Mouse (Mus musculus) erythroblast, embryonic 14.5 days (primary cell): Measurements from ENCODE around the gene Dst.

Experiments used
- GATA1 ChIP-seq: IDR thresholded peaks from 2 replicates; pipeline ENCODE4 v1.6.1; 2012; ENCODE audit warnings: low read length, inconsistent platforms, mixed read lengths
- TAL1 ChIP-seq: IDR thresholded peaks from 3 replicates; pipeline ENCODE4 v1.6.1; 2012; ENCODE audit warnings: low read length, inconsistent platforms, mixed read lengths

DNA sequence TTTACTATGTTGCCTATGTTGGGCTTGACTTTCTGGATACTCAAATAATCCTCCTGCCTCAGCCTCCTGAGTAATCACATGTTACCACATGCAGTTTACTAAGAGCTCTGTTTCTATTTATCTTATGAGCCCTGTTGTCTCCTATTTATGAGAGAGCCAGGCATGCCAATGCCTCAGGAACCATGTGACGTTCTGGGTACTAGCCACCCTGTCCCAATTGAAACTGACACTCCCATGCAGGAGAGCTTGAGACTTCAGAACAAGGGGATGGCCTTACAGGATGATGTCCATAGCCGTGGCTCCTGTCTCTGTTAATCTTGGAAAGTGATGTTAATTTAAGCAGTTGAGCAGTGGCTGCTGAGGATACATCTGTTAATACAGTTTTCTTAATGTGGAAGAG is 220.8 kb downstream of the Dst start:
- no peak for TF ChIP-seq TAL1
- no peak for TF ChIP-seq GATA1
